Mouse (Mus musculus) adipocyte (in vitro differentiated cells): ENCODE results near the gene Ccrl2.

ENCODE experiments used
- DNase-seq: peaks from one replicate; pipeline ENCODE4 v3.0.0-alpha.2; 2016; ENCODE audit warnings: low spot score

Gene Ccrl2

GRCm38 (mm10) chr9:111058943-111059556 is 1.7 kb upstream of the Ccrl2 start:
- no peak for DNase-seq

- DNase-seq = no peak
Observed at GRCm38 (mm10) chr9:111057544-111058370, 438 bp upstream of the Ccrl2 start.

- DNase-seq = no peak
Observed at GRCm38 (mm10) chr9:111056519-111056797, 861 bp downstream of the Ccrl2 start.

- no peak for DNase-seq
Observed at GRCm38 (mm10) chr9:111055800-111056518, 1.4 kb downstream of the Ccrl2 start.

- DNase-seq = no peak
Observed at GRCm38 (mm10) chr9:111054923-111055322, 2.4 kb downstream of the Ccrl2 start.

- no peak for DNase-seq
Observed at GRCm38 (mm10) chr9:111048452-111048851, 8.9 kb downstream of the Ccrl2 start.

GRCm38 (mm10) chr9:111047266-111047665 is 10.1 kb downstream of the Ccrl2 start:
- no peak for DNase-seq

GRCm38 (mm10) chr9:111046222-111046621 is 11.1 kb downstream of the Ccrl2 start:
- no peak for DNase-seq

GRCm38 (mm10) chr9:111042266-111042665 is 15.1 kb downstream of the Ccrl2 start:
- DNase-seq = peak; percentile 16

- DNase-seq = no peak
Observed at GRCm38 (mm10) chr9:111039966-111040365, 17.4 kb downstream of the Ccrl2 start.

GRCm38 (mm10) chr9:111033717-111034116 is 23.6 kb downstream of the Ccrl2 start:
- no peak for DNase-seq

GRCm38 (mm10) chr9:111026791-111027190 is 30.5 kb downstream of the Ccrl2 start:
- DNase-seq = no peak

GRCm38 (mm10) chr9:111019022-111019421 is 38.3 kb downstream of the Ccrl2 start, which contains the start of gene Ltf:
Ltf (plus strand) TSS chr9:111019271.
- DNase-seq = no peak

- no peak for DNase-seq
Observed at GRCm38 (mm10) chr9:111015658-111016057, 41.7 kb downstream of the Ccrl2 start.

- no peak for DNase-seq
Observed at GRCm38 (mm10) chr9:111012041-111012440, 45.3 kb downstream of the Ccrl2 start.

GRCm38 (mm10) chr9:111011550-111011949 is 45.8 kb downstream of the Ccrl2 start:
- DNase-seq = no peak

GRCm38 (mm10) chr9:111009763-111010162 is 47.6 kb downstream of the Ccrl2 start:
- DNase-seq = no peak

GRCm38 (mm10) chr9:111006544-111006943 is 50.8 kb downstream of the Ccrl2 start:
- DNase-seq = no peak
